Mouse (Mus musculus): Measurements from ENCODE around the gene Kcnmb1.
A peak's percentile ranks its signal among the peaks of the same experiment; 100 is the strongest.

Kcnmb1 gene

GRCm38 (mm10) chr11:34002593-34002965 lies 39.8 kb downstream of the Kcnmb1 start:
- DNase-seq (ENCODE audit: low read depth): no peak

- peak; percentile 43 for DNase-seq (ENCODE audit: low read depth)
These were observed 44.8 kb downstream of the Kcnmb1 start for GRCm38 (mm10) chr11:34007616-34008015.

- peak; percentile 78 for DNase-seq (ENCODE audit: low read depth)
These were observed 45.4 kb downstream of the Kcnmb1 start for GRCm38 (mm10) chr11:34008214-34008613.

DNA sequence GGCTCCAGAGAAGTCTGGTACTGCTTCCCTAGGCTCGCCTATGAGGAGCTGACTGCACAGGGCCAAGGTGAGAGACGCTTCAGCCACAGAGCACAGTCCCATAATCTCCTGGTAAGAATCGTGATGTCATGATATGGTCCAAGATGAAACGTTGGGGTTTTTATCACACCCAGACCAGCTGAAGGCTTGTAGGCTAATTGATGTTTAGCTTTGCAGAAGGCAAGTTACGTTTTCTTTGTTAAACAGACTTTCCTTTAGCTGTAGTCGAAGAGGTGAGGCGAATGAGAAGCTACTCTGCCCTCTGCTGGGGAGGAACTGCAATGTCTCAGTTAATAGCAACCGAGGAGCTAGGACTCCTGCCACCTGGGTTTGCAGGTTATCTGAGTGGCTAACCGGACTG lies 45.9 kb downstream of the Kcnmb1 start:
- DNase-seq (ENCODE audit: low read depth): peak; percentile 92

DNA sequence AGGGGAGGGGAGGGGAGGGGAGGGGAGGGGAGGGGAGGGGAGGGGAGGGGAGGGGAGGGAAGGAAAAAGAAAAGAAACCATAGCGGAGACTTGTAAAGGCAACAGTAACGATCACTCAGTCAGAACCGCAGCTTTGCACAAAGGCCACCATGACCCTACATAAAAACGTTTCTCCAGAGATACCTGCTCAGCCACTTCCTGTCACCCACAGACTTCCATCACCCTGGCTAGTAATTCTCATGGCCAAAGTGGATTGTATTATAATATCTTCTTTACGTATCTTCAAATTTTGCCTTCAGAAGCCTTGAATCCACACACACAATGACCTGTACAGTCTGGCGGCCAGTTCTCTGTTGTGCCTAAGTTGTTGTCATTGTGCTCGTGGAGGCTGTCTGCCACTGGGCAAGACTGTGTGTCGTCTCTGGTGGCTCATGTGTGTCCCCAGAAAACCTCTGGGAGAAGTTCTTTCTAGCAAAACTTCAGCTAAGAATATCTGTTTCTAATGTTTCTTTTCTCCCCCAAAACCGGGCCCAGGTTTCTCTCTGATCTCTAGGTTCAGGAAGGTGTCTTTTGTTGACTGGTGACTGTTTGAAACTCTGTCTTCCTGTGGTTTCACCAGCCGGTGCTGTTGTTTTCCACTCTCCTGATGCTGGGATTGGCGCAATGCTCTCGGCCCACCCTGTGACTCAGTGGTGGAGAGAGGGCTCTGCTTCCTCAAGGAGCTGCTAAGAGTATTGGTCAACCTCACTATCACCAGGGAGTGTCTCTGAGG lies 46.7 kb downstream of the Kcnmb1 start:
- DNase-seq (ENCODE audit: low read depth): peak; percentile 76

- peak; percentile 83 for DNase-seq (ENCODE audit: low read depth)
These were observed 47.5 kb downstream of the Kcnmb1 start for GRCm38 (mm10) chr11:34010133-34010858.

GRCm38 (mm10) chr11:34010859-34011172 lies 48.0 kb downstream of the Kcnmb1 start:
- peak; percentile 79 for DNase-seq (ENCODE audit: low read depth)

DNA sequence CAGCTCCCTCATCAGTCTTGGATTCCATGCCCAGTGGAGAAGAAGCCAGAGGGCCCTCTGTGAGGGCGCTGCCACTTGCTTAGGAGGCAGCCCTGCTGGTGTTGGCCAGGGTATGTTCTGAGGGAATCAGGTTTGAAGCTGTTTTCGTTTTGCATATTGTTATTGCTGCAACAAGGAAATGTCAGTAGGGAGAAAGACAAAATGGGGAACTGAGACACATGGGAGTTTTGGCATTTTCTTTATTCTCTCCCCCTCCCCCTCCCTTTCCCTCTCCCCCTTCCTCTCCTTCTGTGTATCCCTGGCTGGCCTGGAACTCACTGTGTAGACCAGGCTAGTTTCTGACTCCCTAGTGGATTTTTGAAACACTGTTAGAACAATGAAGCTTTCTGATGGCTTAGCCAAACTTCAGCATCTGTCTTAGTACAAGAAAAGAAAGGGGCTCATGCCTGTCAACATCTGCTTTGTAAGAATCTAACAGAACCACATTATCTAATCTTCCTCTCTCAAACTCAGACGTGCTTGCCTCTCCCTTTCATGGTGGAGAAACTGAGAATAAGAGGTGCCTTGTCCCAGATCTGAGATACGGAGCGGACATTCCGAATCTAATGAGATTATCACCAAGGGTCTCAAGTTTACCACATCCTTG lies 49.3 kb downstream of the Kcnmb1 start:
- no peak for DNase-seq (ENCODE audit: low read depth)

Data from naive thymus-derived CD4-positive, alpha-beta T cell, adult 2 months (primary cell).